Mouse (Mus musculus) heart, adult 2 months (tissue): ENCODE results near the gene Slc7a8. TPM values are rescaled to one million over a fixed set of nuclear protein-coding genes. Genes with fewer than 3 reads are reported as not detected.

Experiments used
- DNase-seq, 2 experiments: peaks; one replicate each; pipeline ENCODE4 v3.0.0; 2021
- H3K27ac ChIP-seq: fragments of 200-600 bp; 2 replicates; pipeline ENCODE4 v1.8.1; 2022
- H3K27me3 ChIP-seq: fragments of 200-500 bp; 2 replicates; pipeline ENCODE4 v1.6.1; 2012; ENCODE audit warnings: mild to moderate bottlenecking, low read length, inconsistent platforms, mixed read lengths; ENCODE audit not compliant: control insufficient read depth, insufficient read depth
- H3K36me3 ChIP-seq: fragments of 200-500 bp; 2 replicates; pipeline ENCODE4 v1.6.1; 2012; ENCODE audit warnings: low read length, inconsistent platforms; ENCODE audit not compliant: control insufficient read depth, insufficient read depth
- H3K4me1 ChIP-seq: fragments of 200-500 bp; 2 replicates; pipeline ENCODE4 v1.6.1; 2011; ENCODE audit warnings: low read length; ENCODE audit not compliant: control insufficient read depth, insufficient read depth
- H3K4me3 ChIP-seq: fragments of 200-600 bp; 2 replicates; pipeline ENCODE4 v1.8.1; 2022
- H3K79me2 ChIP-seq: fragments of 200-500 bp; replicated peaks from 2 replicates; pipeline ENCODE4 v1.6.1; 2012; ENCODE audit warnings: mild to moderate bottlenecking, inconsistent platforms, low read length, moderate library complexity, mixed read lengths; ENCODE audit not compliant: control insufficient read depth, insufficient read depth
- H3K9ac ChIP-seq: fragments of 200-500 bp; 2 replicates; pipeline ENCODE4 v1.6.1; 2012; ENCODE audit warnings: low read depth, mild to moderate bottlenecking, control low read depth, inconsistent platforms, low read length, mixed read lengths
- CTCF ChIP-seq: fragments of 200-600 bp; IDR thresholded peaks from 2 replicates; pipeline ENCODE4 v1.8.1; 2022; ENCODE audit warnings: antibody characterized with exemption, mild to moderate bottlenecking, moderate library complexity
- EP300 ChIP-seq: fragments of 200-500 bp; IDR thresholded peaks from 2 replicates; pipeline ENCODE4 v1.6.1; 2011; ENCODE audit warnings: low read depth, low read length, control low read depth; ENCODE audit not compliant: insufficient read depth
- POLR2A ChIP-seq: fragments of 200-500 bp; IDR thresholded peaks from 2 replicates; pipeline ENCODE4 v1.6.1; 2011; ENCODE audit warnings: mild to moderate bottlenecking, low read depth, low read length, control low read depth; ENCODE audit not compliant: insufficient read depth
- WGBS: fragments of 180-500 bp; shearing (Covaris S2); methylation state at CpG from one replicate; pipeline ENCODE4 v1.1.7; 2018; 5-methylcytosine and 5-hydroxymethylcytosine counted together
- intact Hi-C: fragments of 180-260 bp; cut with DNase I; formaldehyde crosslinking; loops from one replicate; pipeline ENCODE4 v1.15.1; 2025
- polyA plus RNA-seq: library from polyadenylated mRNA; depleted of rRNA; stranded (reverse); fragments of >200 nt; gene quantifications from 2 replicates; pipeline ENCODE4 v1.2.3, GENCODE M21; 2012
- total RNA-seq, 2 experiments: library from RNA; stranded (reverse); gene quantifications; 2 replicates each; pipeline ENCODE4 v1.2.3; 2021

Gene Slc7a8
- total and polyA plus RNA-seq, 3 experiments, result 2.6 to 3.3 (median 2.7) TPM

DNA sequence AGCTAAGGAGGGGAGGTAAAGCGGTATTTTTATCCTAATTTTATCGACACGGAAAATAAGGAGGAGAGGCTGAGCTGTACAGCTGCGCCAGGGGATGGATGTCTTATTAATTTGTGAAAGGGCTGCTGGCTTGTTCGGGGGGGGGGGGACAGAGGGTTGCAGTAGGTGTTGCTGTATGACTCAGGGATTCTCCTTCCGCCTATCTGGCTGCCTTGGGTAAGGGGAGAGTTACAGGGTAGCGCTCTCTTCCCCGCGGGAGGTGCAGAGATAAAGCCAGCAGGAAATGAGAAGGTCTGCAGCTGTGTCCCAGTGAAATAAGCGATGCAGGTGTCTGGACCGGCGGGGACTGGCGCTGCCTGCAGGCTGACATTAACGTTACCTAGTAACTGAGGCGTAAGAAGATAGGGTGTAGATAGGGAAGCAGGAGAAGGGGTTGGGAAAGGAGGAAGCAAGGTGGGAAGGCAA lies 67.1 kb downstream of the Slc7a8 start:
- Histone ChIP-seq H3K27ac (no peak overlapping the region), H3K9ac (no peak overlapping the region), H3K79me2 (no peaks in the 10 kb centered on the region), H3K36me3 (no peaks in the 10 kb centered on the region), H3K4me1 (peaks cover 1% of the 10 kb centered on the region), H3K4me3 (peak overlapping the region; percentile 43), H3K27me3 (no peaks in the 10 kb centered on the region)
- WGBS, result 3% methylated on average over 15 of the region's 15 CpGs
- no peak for TF ChIP-seq CTCF
- intact Hi-C loops, result loop anchor here (2.0 to 5.0 kb wide), 3 partner anchors 72 to 148 kb away; no protein-coding TSS in a partner anchor
- DNase-seq, result no peak

DNA sequence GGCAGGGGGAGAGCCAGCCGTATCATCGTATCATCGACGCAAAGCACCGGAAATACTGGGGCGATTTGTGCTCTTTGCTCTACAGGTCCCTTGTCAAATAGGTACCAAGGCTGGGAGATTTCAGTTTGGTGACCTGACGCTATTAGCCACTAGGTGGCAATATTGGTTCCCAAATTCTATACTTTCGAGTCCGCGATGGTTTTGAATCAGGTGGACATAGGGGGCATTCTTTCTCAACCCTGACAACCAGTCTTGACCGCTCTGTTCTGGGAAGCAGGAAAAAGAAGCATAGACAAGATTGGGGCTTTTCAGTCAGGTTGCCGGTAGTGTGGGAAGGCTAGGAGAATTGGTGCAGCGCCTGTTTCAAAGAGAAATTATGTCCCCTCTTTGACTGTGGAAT lies 67.6 kb downstream of the Slc7a8 start:
- WGBS, result under 1% methylated on average over 13 of the region's 13 CpGs
- H3K27ac ChIP-seq, result no peak overlapping the region

GRCm38 (mm10) chr14:54712861-54713260 lies 68.9 kb downstream of the Slc7a8 start:
- intact Hi-C loops, result loop anchor here (5.0 kb wide), 1 partner anchor 149 kb away; no protein-coding TSS in a partner anchor
- Histone ChIP-seq H3K9ac (no peak overlapping the region), H3K4me1 (peaks cover 1% of the 10 kb centered on the region), H3K36me3 (no peaks in the 10 kb centered on the region), H3K4me3 (no peak overlapping the region), H3K79me2 (no peaks in the 10 kb centered on the region), H3K27ac (peak overlapping the region; percentile 38), H3K27me3 (no peaks in the 10 kb centered on the region)
- 48% methylated on average over 8 of the region's 8 CpGs for WGBS
- TF ChIP-seq CTCF, result no peak
- TF ChIP-seq POLR2A, result no peak
- no peak for TF ChIP-seq EP300
- peak; percentile 42 to 49 for DNase-seq

More for the DNA sequence above, 67.6 kb downstream of the Slc7a8 start:
- Histone ChIP-seq H3K79me2 (no peaks in the 10 kb centered on the region), H3K36me3 (no peaks in the 10 kb centered on the region), H3K27me3 (no peaks in the 10 kb centered on the region), H3K4me3 (peak overlapping the region; percentile 43), H3K9ac (0 out of 2 replicates have a peak overlapping the region, but pooled peaks have one; percentile 40), H3K4me1 (peaks cover 1% of the 10 kb centered on the region)
- intact Hi-C loops, result loop anchor here (2.0 to 5.0 kb wide), 3 partner anchors 73 to 148 kb away; no protein-coding TSS in a partner anchor
- no peak for TF ChIP-seq POLR2A
- TF ChIP-seq EP300, result 0 out of 2 replicates have a peak, but pooled peaks have one; percentile 11
- peak; percentile 96; the same call in 1 of the 2 replicates for TF ChIP-seq CTCF
- peak; percentile 66 to 67 for DNase-seq

DNA sequence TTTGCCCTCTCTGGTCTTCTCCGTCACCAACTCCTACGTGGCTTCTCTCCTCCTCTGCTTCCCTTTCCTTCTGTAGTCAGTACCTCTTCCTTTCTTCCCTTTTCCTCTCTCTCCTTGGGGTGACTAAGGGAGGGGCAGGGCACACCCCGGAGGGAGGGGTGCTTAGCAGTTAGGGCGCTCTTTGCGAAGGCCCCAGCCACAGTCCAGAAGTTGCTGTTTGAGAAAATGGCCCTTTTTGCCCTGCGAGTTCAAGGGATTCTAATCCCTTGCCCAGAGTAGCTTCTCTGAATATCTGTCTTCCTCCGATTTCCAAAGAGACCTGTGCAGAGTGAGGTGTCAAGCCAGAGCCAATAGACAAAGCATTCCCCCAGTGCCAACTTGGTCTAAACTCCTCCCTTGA lies 69.7 kb downstream of the Slc7a8 start, which contains the start of gene Cebpe:
TSS of gene Cebpe (minus strand) at position 101 of the 400 bp plus-strand sequence.
- no peaks in the 10 kb centered on the region for H3K79me2 ChIP-seq
- intact Hi-C loops, result loop anchor here (5.0 kb wide), 1 partner anchor 150 kb away; no protein-coding TSS in a partner anchor
- H3K27me3 ChIP-seq, result no peaks in the 10 kb centered on the region
- H3K4me3 ChIP-seq, result no peak within 1 kb of the TSS
- H3K36me3 ChIP-seq, result no peaks in the 10 kb centered on the region
- 76% methylated on average over 7 of the region's 7 CpGs for WGBS
- H3K4me1 ChIP-seq, result peaks cover 1% of the 10 kb centered on the region
- DNase-seq, result no peak
- no peak within 1 kb of the TSS for H3K9ac ChIP-seq
- TF ChIP-seq EP300 (no peak), POLR2A (no peak), CTCF (no peak)
- H3K27ac ChIP-seq, result peak within 1 kb of the TSS; percentile 38

DNA sequence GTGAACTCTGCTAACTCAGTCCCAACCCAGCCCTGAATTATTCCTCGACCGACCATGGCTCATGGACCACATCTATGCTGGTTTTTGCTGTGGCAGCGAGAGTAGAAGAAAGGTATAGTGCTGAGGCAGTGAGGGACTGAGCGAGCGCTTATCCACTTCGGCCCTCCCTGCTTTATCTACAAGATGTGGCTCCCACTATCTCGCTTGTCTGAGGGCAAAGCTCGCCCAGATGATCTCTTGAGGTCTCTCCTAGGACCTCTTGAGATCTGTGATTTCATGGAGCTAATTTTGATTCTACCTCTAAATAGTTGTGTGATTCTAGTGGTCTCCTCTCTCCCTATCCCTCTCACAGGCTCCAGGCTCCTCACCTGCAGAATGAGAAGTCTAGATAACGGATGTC lies 72.7 kb downstream of the Slc7a8 start:
- TF ChIP-seq POLR2A (no peak), CTCF (no peak), EP300 (no peak)
- WGBS, result 84% methylated on average over 9 of the region's 9 CpGs
- Histone ChIP-seq H3K36me3 (no peaks in the 10 kb centered on the region), H3K27me3 (no peaks in the 10 kb centered on the region), H3K4me1 (peaks cover 1% of the 10 kb centered on the region), H3K27ac (no peak overlapping the region), H3K79me2 (no peaks in the 10 kb centered on the region), H3K4me3 (no peak overlapping the region), H3K9ac (no peak overlapping the region)
- DNase-seq, result no peak
- intact Hi-C loops, result no loop called here

- no peaks in the 10 kb centered on the region for H3K79me2 ChIP-seq
- H3K27ac ChIP-seq, result no peak overlapping the region
- H3K27me3 ChIP-seq, result no peaks in the 10 kb centered on the region
- no peak overlapping the region for H3K4me3 ChIP-seq
- no peaks in the 10 kb centered on the region for H3K36me3 ChIP-seq
- H3K9ac ChIP-seq, result no peak overlapping the region
- intact Hi-C loops, result no loop called here
- no peaks in the 10 kb centered on the region for H3K4me1 ChIP-seq
- TF ChIP-seq CTCF (no peak), POLR2A (no peak), EP300 (no peak)
- WGBS, result 44% methylated on average over 17 of the region's 17 CpGs
- DNase-seq, result no peak
Measured at GRCm38 (mm10) chr14:54706589-54707320, 75.0 kb downstream of the Slc7a8 start.
